Mouse (Mus musculus) bone marrow, adult 2 months (tissue): Measurements from ENCODE around the gene Il34. TPM values are rescaled to one million over a fixed set of nuclear protein-coding genes. Genes with fewer than 3 reads are reported as not detected.

ENCODE experiments used
- H3K27ac ChIP-seq: fragments of 200-500 bp; 2 replicates; pipeline ENCODE4 v1.5.1; 2012; ENCODE audit warnings: low read depth, mild to moderate bottlenecking, control low read depth, inconsistent platforms, low read length; ENCODE audit not compliant: control insufficient read depth, poor library complexity, insufficient read depth
- H3K4me1 ChIP-seq: fragments of 200-500 bp; 2 replicates; pipeline ENCODE4 v1.6.1; 2011; ENCODE audit warnings: low read length; ENCODE audit not compliant: control insufficient read depth, insufficient read depth
- H3K4me3 ChIP-seq: fragments of 200-500 bp; replicated peaks from 2 replicates; pipeline ENCODE3; 2011; ENCODE audit warnings: mild to moderate bottlenecking, low read depth, low read length, control low read depth; ENCODE audit not compliant: control insufficient read depth
- CTCF ChIP-seq: fragments of 200-500 bp; IDR thresholded peaks from 2 replicates; pipeline ENCODE4 v1.5.1; 2011; ENCODE audit warnings: low read length, control low read depth; ENCODE audit not compliant: control insufficient read depth, insufficient read depth
- POLR2A ChIP-seq: fragments of 200-500 bp; IDR thresholded peaks from 2 replicates; pipeline ENCODE4 v1.6.1; 2011; ENCODE audit warnings: low read depth, mild to moderate bottlenecking, control low read depth, low read length, borderline replicate concordance; ENCODE audit not compliant: control insufficient read depth
- WGBS: fragments of 180-500 bp; shearing (Covaris S2); methylation state at CpG from one replicate; pipeline ENCODE4 v1.1.7; 2018; 5-methylcytosine and 5-hydroxymethylcytosine counted together
- polyA plus RNA-seq: library from polyadenylated mRNA; stranded (reverse); fragments of >200 nt; gene quantifications from 2 replicates; pipeline ENCODE4 v1.2.4, GENCODE M21; 2011; ENCODE audit warnings: low replicate concordance; ENCODE audit not compliant: missing spikeins, insufficient read depth, insufficient read length

Il34 gene
- polyA plus RNA-seq, 1 experiment, result 25.8 TPM

- TF ChIP-seq CTCF (peak; percentile 19; the same call in 1 of the 2 replicates), POLR2A (no peak)
- no peaks in the 10 kb centered on the region for H3K4me1 ChIP-seq
- no peak overlapping the region for H3K27ac ChIP-seq
- WGBS, result 31% methylated on average over 18 of the region's 18 CpGs
- H3K4me3 ChIP-seq, result no peak overlapping the region
Observed at GRCm38 (mm10) chr8:110726893-110727292, 78.8 kb downstream of the Il34 start.

GRCm38 (mm10) chr8:110725084-110725838 is 80.5 kb downstream of the Il34 start:
- 74% methylated on average over 7 of the region's 7 CpGs for WGBS
- Histone ChIP-seq H3K4me3 (no peak overlapping the region), H3K4me1 (no peaks in the 10 kb centered on the region), H3K27ac (no peak overlapping the region)
- no peak for TF ChIP-seq POLR2A
- TF ChIP-seq CTCF, result no peak

GRCm38 (mm10) chr8:110724493-110724892 is 81.2 kb downstream of the Il34 start:
- Histone ChIP-seq H3K4me1 (no peaks in the 10 kb centered on the region), H3K4me3 (no peak overlapping the region), H3K27ac (no peak overlapping the region)
- 84% methylated on average over 3 of the region's 3 CpGs for WGBS
- TF ChIP-seq POLR2A (no peak), CTCF (no peak)

- TF ChIP-seq CTCF (no peak), POLR2A (no peak)
- H3K4me1 ChIP-seq, result no peaks in the 10 kb centered on the region
- H3K4me3 ChIP-seq, result no peak overlapping the region
- whole genome bisulfite sequencing, result 69% methylated on average over 11 of the region's 11 CpGs
- no peak overlapping the region for H3K27ac ChIP-seq
Observed at GRCm38 (mm10) chr8:110722414-110723011, 83.2 kb downstream of the Il34 start.

GRCm38 (mm10) chr8:110721606-110722413 is 83.9 kb downstream of the Il34 start:
- Histone ChIP-seq H3K4me3 (peak overlapping the region; percentile 34), H3K4me1 (no peaks in the 10 kb centered on the region), H3K27ac (peak overlapping the region; percentile 21; the same call in 1 of the 2 replicates)
- 6% methylated on average over 59 of the region's 59 CpGs for WGBS
- no peak for TF ChIP-seq CTCF

- H3K4me3 ChIP-seq, result peak within 1 kb of the TSS; percentile 34
- H3K4me1 ChIP-seq, result no peaks in the 10 kb centered on the region
- peak within 1 kb of the TSS; percentile 21; the same call in 1 of the 2 replicates for H3K27ac ChIP-seq
Observed at GRCm38 (mm10) chr8:110720685-110721598, 84.8 kb downstream of the Il34 start, which contains the start of gene Mtss1l. Gene Mtss1l (plus strand): TSS chr8:110721476.

GRCm38 (mm10) chr8:110719898-110720653 is 85.6 kb downstream of the Il34 start:
- Histone ChIP-seq H3K4me3 (no peak overlapping the region), H3K4me1 (no peaks in the 10 kb centered on the region), H3K27ac (no peak overlapping the region)
- TF ChIP-seq POLR2A (no peak), CTCF (no peak)
- WGBS, result 77% methylated on average over 6 of the region's 6 CpGs

More at GRCm38 (mm10) chr8:110720685-110721598, 84.8 kb downstream of the Il34 start, which contains the start of gene Mtss1l:
- TF ChIP-seq CTCF, result no peak
- TF ChIP-seq POLR2A, result no peak
- 9% methylated on average over 75 of the region's 75 CpGs for WGBS
